Mouse (Mus musculus): ENCODE measurements around the gene Eri3. TPM values are rescaled to one million over a fixed set of nuclear protein-coding genes. Genes with fewer than 3 reads are reported as not detected.

The Eri3 gene
- polyA plus RNA-seq, 1 experiment, result 76.7 TPM

GRCm38 (mm10) chr4:117651626-117652101 is 101.5 kb downstream of the Eri3 start:
- no peak overlapping the region for H3K4me3 ChIP-seq (ENCODE audit: control insufficient read depth, low read depth, low read length)
- no peak overlapping the region for H3K27ac ChIP-seq (ENCODE audit: control insufficient read depth, insufficient read depth, low read depth, low read length)
- no peaks in the 10 kb centered on the region for H3K27me3 ChIP-seq (ENCODE audit: control insufficient read depth, insufficient read depth, low read length)
- TF ChIP-seq POLR2A (IDR thresholded peaks at IDR 0.05; ENCODE audit: control insufficient read depth, low read depth, low read length) (0 out of 2 replicates have a peak, but pooled peaks have one; percentile 16), CTCF (IDR thresholded peaks at IDR 0.05; ENCODE audit: control insufficient read depth, insufficient read depth, insufficient replicate concordance, low read depth, low read length) (no peak)
- H3K36me3 ChIP-seq (ENCODE audit: control insufficient read depth, insufficient read depth, low read length), result no peaks in the 10 kb centered on the region; the same call in 1 of the 2 replicates
- H3K4me1 ChIP-seq (ENCODE audit: control insufficient read depth, insufficient read depth, low read length), result no peaks in the 10 kb centered on the region

GRCm38 (mm10) chr4:117652727-117653126 is 102.6 kb downstream of the Eri3 start:
- Histone ChIP-seq H3K4me3 (ENCODE audit: control insufficient read depth, low read depth, low read length) (no peak overlapping the region), H3K27ac (ENCODE audit: control insufficient read depth, insufficient read depth, low read depth, low read length) (no peak overlapping the region), H3K27me3 (ENCODE audit: control insufficient read depth, insufficient read depth, low read length) (no peaks in the 10 kb centered on the region), H3K36me3 (ENCODE audit: control insufficient read depth, insufficient read depth, low read length) (no peaks in the 10 kb centered on the region; the same call in 1 of the 2 replicates), H3K4me1 (ENCODE audit: control insufficient read depth, insufficient read depth, low read length) (no peaks in the 10 kb centered on the region)
- TF ChIP-seq CTCF (IDR thresholded peaks at IDR 0.05; ENCODE audit: control insufficient read depth, insufficient read depth, insufficient replicate concordance, low read depth, low read length) (no peak), POLR2A (IDR thresholded peaks at IDR 0.05; ENCODE audit: control insufficient read depth, low read depth, low read length) (no peak)

- no peak overlapping the region for H3K27ac ChIP-seq (ENCODE audit: control insufficient read depth, insufficient read depth, low read depth, low read length)
- TF ChIP-seq CTCF (IDR thresholded peaks at IDR 0.05; ENCODE audit: control insufficient read depth, insufficient read depth, insufficient replicate concordance, low read depth, low read length) (no peak), POLR2A (IDR thresholded peaks at IDR 0.05; ENCODE audit: control insufficient read depth, low read depth, low read length) (no peak)
- no peaks in the 10 kb centered on the region; the same call in 1 of the 2 replicates for H3K36me3 ChIP-seq (ENCODE audit: control insufficient read depth, insufficient read depth, low read length)
- H3K4me3 ChIP-seq (ENCODE audit: control insufficient read depth, low read depth, low read length), result no peak overlapping the region
- H3K27me3 ChIP-seq (ENCODE audit: control insufficient read depth, insufficient read depth, low read length), result no peaks in the 10 kb centered on the region
- H3K4me1 ChIP-seq (ENCODE audit: control insufficient read depth, insufficient read depth, low read length), result no peaks in the 10 kb centered on the region
Observed at GRCm38 (mm10) chr4:117654016-117654702, 104.0 kb downstream of the Eri3 start.

- no peak for TF ChIP-seq CTCF (IDR thresholded peaks at IDR 0.05; ENCODE audit: control insufficient read depth, insufficient read depth, insufficient replicate concordance, low read depth, low read length)
- TF ChIP-seq POLR2A (IDR thresholded peaks at IDR 0.05; ENCODE audit: control insufficient read depth, low read depth, low read length), result no peak
- no peaks in the 10 kb centered on the region for H3K27me3 ChIP-seq (ENCODE audit: control insufficient read depth, insufficient read depth, low read length)
- H3K4me3 ChIP-seq (ENCODE audit: control insufficient read depth, low read depth, low read length), result no peak overlapping the region
- no peaks in the 10 kb centered on the region for H3K4me1 ChIP-seq (ENCODE audit: control insufficient read depth, insufficient read depth, low read length)
- no peak overlapping the region for H3K27ac ChIP-seq (ENCODE audit: control insufficient read depth, insufficient read depth, low read depth, low read length)
- H3K36me3 ChIP-seq (ENCODE audit: control insufficient read depth, insufficient read depth, low read length), result no peaks in the 10 kb centered on the region; the same call in 1 of the 2 replicates
Observed at GRCm38 (mm10) chr4:117654703-117655499, 104.7 kb downstream of the Eri3 start.

GRCm38 (mm10) chr4:117655500-117655863 is 105.3 kb downstream of the Eri3 start:
- Histone ChIP-seq H3K27ac (ENCODE audit: control insufficient read depth, insufficient read depth, low read depth, low read length) (no peak overlapping the region), H3K4me3 (ENCODE audit: control insufficient read depth, low read depth, low read length) (no peak overlapping the region), H3K36me3 (ENCODE audit: control insufficient read depth, insufficient read depth, low read length) (no peaks in the 10 kb centered on the region; the same call in 1 of the 2 replicates), H3K27me3 (ENCODE audit: control insufficient read depth, insufficient read depth, low read length) (no peaks in the 10 kb centered on the region), H3K4me1 (ENCODE audit: control insufficient read depth, insufficient read depth, low read length) (no peaks in the 10 kb centered on the region)
- TF ChIP-seq POLR2A (IDR thresholded peaks at IDR 0.05; ENCODE audit: control insufficient read depth, low read depth, low read length) (no peak), CTCF (IDR thresholded peaks at IDR 0.05; ENCODE audit: control insufficient read depth, insufficient read depth, insufficient replicate concordance, low read depth, low read length) (no peak)

- no peak overlapping the region for H3K27ac ChIP-seq (ENCODE audit: control insufficient read depth, insufficient read depth, low read depth, low read length)
- H3K36me3 ChIP-seq (ENCODE audit: control insufficient read depth, insufficient read depth, low read length), result no peaks in the 10 kb centered on the region; the same call in none of the 2 replicates
- no peaks in the 10 kb centered on the region for H3K4me1 ChIP-seq (ENCODE audit: control insufficient read depth, insufficient read depth, low read length)
- no peak overlapping the region for H3K4me3 ChIP-seq (ENCODE audit: control insufficient read depth, low read depth, low read length)
- no peaks in the 10 kb centered on the region for H3K27me3 ChIP-seq (ENCODE audit: control insufficient read depth, insufficient read depth, low read length)
- TF ChIP-seq POLR2A (IDR thresholded peaks at IDR 0.05; ENCODE audit: control insufficient read depth, low read depth, low read length) (no peak), CTCF (IDR thresholded peaks at IDR 0.05; ENCODE audit: control insufficient read depth, insufficient read depth, insufficient replicate concordance, low read depth, low read length) (no peak)
Observed at GRCm38 (mm10) chr4:117656961-117657360, 106.8 kb downstream of the Eri3 start.

GRCm38 (mm10) chr4:117657646-117658045 is 107.5 kb downstream of the Eri3 start:
- Histone ChIP-seq H3K4me3 (ENCODE audit: control insufficient read depth, low read depth, low read length) (no peak overlapping the region), H3K27me3 (ENCODE audit: control insufficient read depth, insufficient read depth, low read length) (no peaks in the 10 kb centered on the region), H3K4me1 (ENCODE audit: control insufficient read depth, insufficient read depth, low read length) (no peaks in the 10 kb centered on the region), H3K27ac (ENCODE audit: control insufficient read depth, insufficient read depth, low read depth, low read length) (no peak overlapping the region), H3K36me3 (ENCODE audit: control insufficient read depth, insufficient read depth, low read length) (no peaks in the 10 kb centered on the region; the same call in none of the 2 replicates)
- TF ChIP-seq POLR2A (IDR thresholded peaks at IDR 0.05; ENCODE audit: control insufficient read depth, low read depth, low read length) (no peak), CTCF (IDR thresholded peaks at IDR 0.05; ENCODE audit: control insufficient read depth, insufficient read depth, insufficient replicate concordance, low read depth, low read length) (no peak)
